In the genomic region with DNA sequence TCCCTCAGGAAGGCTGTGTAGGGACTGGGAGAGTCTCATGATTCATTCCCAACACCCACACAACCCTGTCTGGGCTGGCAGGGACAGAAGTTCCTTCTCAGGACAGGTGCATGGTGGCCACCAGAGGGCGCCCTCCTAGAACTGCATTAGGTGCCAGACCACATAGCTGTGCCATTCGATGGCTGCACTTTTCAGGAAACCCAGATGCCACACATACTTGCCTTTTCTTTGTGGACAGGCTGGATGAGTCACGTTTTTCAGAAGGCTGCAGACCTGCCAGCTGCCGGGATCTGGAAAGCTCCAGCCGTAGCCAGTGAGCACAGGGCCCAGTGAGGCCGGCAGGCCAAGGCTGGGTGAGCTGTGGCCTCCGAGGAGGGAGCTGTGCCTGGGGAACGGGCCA, we compare ENCODE assay signal across 7 mouse cellular contexts.
DNase-seq lines count a peak whose midpoint lies in the region; ATAC-seq lines count a peak whose summit lies in the region.

No protein-coding gene starts in this region.

- H3K9me3 ChIP-seq in intestine, embryonic 15.5 days: no peaks in the 10 kb centered on the region
- H3K9me3 ChIP-seq in midbrain, embryonic 15.5 days: no peaks in the 10 kb centered on the region

- no peaks in the 10 kb centered on the region for H3K36me3 ChIP-seq in intestine, embryonic 15.5 days
- H3K36me3 ChIP-seq in midbrain, embryonic 15.5 days (replicated peaks): no peaks in the 10 kb centered on the region

- DNase-seq in adrenal gland, adult 8-10 months: peak; percentile 91
- peak; percentile 55 for DNase-seq in embryo, embryonic 11.5 days (ENCODE audit: low read depth, low spot score)
- peak; percentile 80 to 84 for DNase-seq in gastrocnemius, postnatal 4 days (ENCODE audit: low spot score in 2 of 2)
- peak; percentile 80 to 89 for DNase-seq in left cerebral cortex, postnatal 25 days (ENCODE audit: low spot score in 2 of 2)
- peak; percentile 38 to 78 for DNase-seq in spleen, adult 18-20 months

- WGBS in intestine, embryonic 15.5 days: 33% methylated on average over 8 of the region's 8 CpGs
- 45% methylated on average over 8 of the region's 8 CpGs for WGBS in midbrain, embryonic 15.5 days

- ATAC-seq in intestine, embryonic 15.5 days: peak; percentile 46
- ATAC-seq in midbrain, embryonic 15.5 days (replicated peaks): 0 out of 2 replicates have a peak, but pooled peaks have one; percentile 34

- no peak overlapping the region for H3K9ac ChIP-seq in intestine, embryonic 15.5 days
- H3K9ac ChIP-seq in midbrain, embryonic 15.5 days: no peak overlapping the region

- H3K27ac ChIP-seq in intestine, embryonic 15.5 days: no peak overlapping the region
- no peak overlapping the region for H3K27ac ChIP-seq in midbrain, embryonic 15.5 days

- H3K27me3 ChIP-seq in intestine, embryonic 15.5 days (replicated peaks): no peaks in the 10 kb centered on the region
- H3K27me3 ChIP-seq in midbrain, embryonic 15.5 days (replicated peaks): no peaks in the 10 kb centered on the region; the same call in 1 of the 2 replicates

- H3K4me2 ChIP-seq in intestine, embryonic 15.5 days (replicated peaks): no peak overlapping the region
- H3K4me2 ChIP-seq in midbrain, embryonic 15.5 days: no peak overlapping the region

- intact Hi-C loops in left cerebral cortex, postnatal 25 days (cut with DNase I): loop anchor here (2.0 to 10.0 kb wide), 3 partner anchors 98 to 202 kb away; no protein-coding TSS in a partner anchor

- H3K4me1 ChIP-seq in intestine, embryonic 15.5 days (replicated peaks): peaks cover 32% of the 10 kb centered on the region
- peaks cover 13% of the 10 kb centered on the region for H3K4me1 ChIP-seq in midbrain, embryonic 15.5 days

- no peak overlapping the region for H3K4me3 ChIP-seq in intestine, embryonic 15.5 days (replicated peaks)
- no peak overlapping the region for H3K4me3 ChIP-seq in midbrain, embryonic 15.5 days
